14 mouse cellular contexts compared by ENCODE assay signal in the genomic region with DNA sequence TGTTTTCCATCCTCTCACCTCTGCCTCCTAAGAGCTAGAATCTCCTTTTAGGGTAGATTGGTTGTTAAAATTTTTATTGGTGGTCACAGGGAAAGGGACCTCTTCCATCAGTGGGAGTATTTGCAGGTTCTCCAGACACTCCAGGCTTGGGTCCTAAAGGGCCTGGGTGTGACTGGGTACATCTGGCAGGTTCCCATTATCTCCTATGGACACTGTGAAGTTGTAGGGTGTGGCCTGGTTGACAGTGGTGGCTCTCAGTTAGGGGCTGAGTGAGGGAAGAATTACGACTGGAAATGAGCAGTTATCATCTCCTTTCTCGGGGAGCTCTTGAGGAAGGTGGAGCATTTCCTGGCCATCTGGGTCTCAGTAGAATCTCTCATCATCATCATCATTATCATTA. TPM values are rescaled to one million over a fixed set of nuclear protein-coding genes. Genes with fewer than 3 reads are reported as not detected.
DNase-seq lines count a peak whose midpoint lies in the region; ATAC-seq and TF ChIP-seq lines count a peak whose summit lies in the region.
"Had no signal": no experiment of that assay in that cellular context is flagged by ENCODE, and none has a peak within 500 bp of the region (broad histone marks: within the 10 kb centered on the region; RNA-seq: fewer than 3 reads in every experiment).

No protein-coding gene starts in this region.

- 34% methylated on average over 2 of the region's 2 CpGs for WGBS in heart, embryonic 12.5 days
- WGBS in liver, embryonic 16.5 days (ENCODE audit: insufficient replicate concordance): 27% methylated on average over 2 of the region's 2 CpGs
- 60% methylated on average over 2 of the region's 2 CpGs for WGBS in forebrain, postnatal 0 days
- WGBS in forebrain, embryonic 13.5 days: 74% methylated on average over 2 of the region's 2 CpGs

- no peaks in the 10 kb centered on the region for H3K36me3 ChIP-seq in heart, embryonic 12.5 days
- no peaks in the 10 kb centered on the region for H3K36me3 ChIP-seq in G1E (replicated peaks)
- no peaks in the 10 kb centered on the region for H3K36me3 ChIP-seq in liver, embryonic 16.5 days (ENCODE audit: control insufficient read depth, insufficient read depth)
- H3K36me3 ChIP-seq in forebrain, postnatal 0 days (ENCODE audit: insufficient read depth): no peaks in the 10 kb centered on the region
- no peaks in the 10 kb centered on the region for H3K36me3 ChIP-seq in forebrain, embryonic 13.5 days (ENCODE audit: poor library complexity, severe bottlenecking)
- H3K36me3 ChIP-seq: limb, embryonic 12.5 days had no signal

- DNase-seq in heart, adult 9 months (ENCODE audit: low spot score in 2 of 2): no peak
- DNase-seq in G1E (ENCODE audit: low spot score): no peak
- no peak for DNase-seq in forebrain, postnatal 0 days
- no peak for DNase-seq in retina, embryonic 14.5 days (ENCODE audit: low spot score)
- DNase-seq: adrenal gland, postnatal 10 days; cerebellum, adult 8-10 months; gastrocnemius, postnatal 25 days; thymus, adult 18-20 months had no signal

- H3K27me3 ChIP-seq in heart, embryonic 12.5 days (replicated peaks): no peaks in the 10 kb centered on the region
- H3K27me3 ChIP-seq in G1E (ENCODE audit: insufficient read depth, low read length): peaks cover 11% of the 10 kb centered on the region
- no peaks in the 10 kb centered on the region for H3K27me3 ChIP-seq in liver, embryonic 16.5 days (ENCODE audit: control insufficient read depth, insufficient read depth, low read depth, low read length)
- no peaks in the 10 kb centered on the region for H3K27me3 ChIP-seq in forebrain, postnatal 0 days (ENCODE audit: insufficient read depth, low read length)
- no peaks in the 10 kb centered on the region for H3K27me3 ChIP-seq in forebrain, embryonic 13.5 days
- H3K27me3 ChIP-seq: limb, embryonic 12.5 days had no signal

- H3K27ac ChIP-seq in heart, embryonic 12.5 days (ENCODE audit: poor library complexity, severe bottlenecking): no peak overlapping the region
- peak overlapping the region; percentile 92 for H3K27ac ChIP-seq in liver, embryonic 16.5 days (ENCODE audit: low read length)
- no peak overlapping the region for H3K27ac ChIP-seq in forebrain, postnatal 0 days (ENCODE audit: low read depth, low read length)
- H3K27ac ChIP-seq in forebrain, embryonic 13.5 days: no peak overlapping the region
- H3K27ac ChIP-seq: kidney, postnatal 0 days; limb, embryonic 12.5 days had no signal

- peak; percentile 89 for ATAC-seq in heart, embryonic 12.5 days (ENCODE audit: insufficient number of reproducible peaks, low FRiP score)
- ATAC-seq in G1E (ENCODE audit: extremely low read depth, insufficient number of reproducible peaks, low FRiP score, poor library complexity, severe bottlenecking): peak; percentile 71
- ATAC-seq in erythroid progenitor cell, adult 5-6 weeks (replicated peaks; ENCODE audit: low FRiP score, poor library complexity, severe bottlenecking): peak; percentile 95
- ATAC-seq in liver, embryonic 16.5 days (ENCODE audit: low read depth): peak; percentile 100
- ATAC-seq in forebrain, postnatal 0 days: no peak
- ATAC-seq in forebrain, embryonic 13.5 days: no peak

- peaks cover 19% of the 10 kb centered on the region for H3K4me1 ChIP-seq in heart, embryonic 12.5 days (replicated peaks)
- H3K4me1 ChIP-seq in G1E (ENCODE audit: insufficient read depth, low read depth, low read length): peaks cover 37% of the 10 kb centered on the region
- H3K4me1 ChIP-seq in liver, embryonic 16.5 days (ENCODE audit: control insufficient read depth, low read depth, low read length): peaks cover 36% of the 10 kb centered on the region
- H3K4me1 ChIP-seq in forebrain, postnatal 0 days (ENCODE audit: insufficient read depth): peaks cover 3% of the 10 kb centered on the region; the same call in 1 of the 2 replicates
- 0 out of 2 replicates have a peak, but pooled peaks cover 7% of the 10 kb centered on the region for H3K4me1 ChIP-seq in forebrain, embryonic 13.5 days

- H3K9ac ChIP-seq in heart, embryonic 12.5 days: no peak overlapping the region
- peak overlapping the region; percentile 47 for H3K9ac ChIP-seq in liver, embryonic 16.5 days (ENCODE audit: low read depth, low read length)
- no peak overlapping the region for H3K9ac ChIP-seq in forebrain, postnatal 0 days
- H3K9ac ChIP-seq in forebrain, embryonic 13.5 days: no peak overlapping the region
- H3K9ac ChIP-seq: limb, embryonic 12.5 days had no signal

- no peaks in the 10 kb centered on the region for H3K9me3 ChIP-seq in heart, embryonic 12.5 days (replicated peaks)
- H3K9me3 ChIP-seq in G1E (replicated peaks): no peaks in the 10 kb centered on the region
- no peaks in the 10 kb centered on the region for H3K9me3 ChIP-seq in liver, embryonic 16.5 days (replicated peaks; ENCODE audit: control insufficient read depth, low read length)
- no peaks in the 10 kb centered on the region for H3K9me3 ChIP-seq in forebrain, postnatal 0 days (ENCODE audit: low read length)
- H3K9me3 ChIP-seq in forebrain, embryonic 13.5 days (replicated peaks): no peaks in the 10 kb centered on the region
- H3K9me3 ChIP-seq: limb, embryonic 12.5 days had no signal

- no peak overlapping the region for H3K4me3 ChIP-seq in heart, embryonic 12.5 days
- no peak overlapping the region for H3K4me3 ChIP-seq in G1E (ENCODE audit: low read depth, low read length)
- H3K4me3 ChIP-seq in liver, embryonic 16.5 days (ENCODE audit: low read depth, low read length): peak overlapping the region; percentile 20; the same call in 1 of the 2 replicates
- no peak overlapping the region for H3K4me3 ChIP-seq in forebrain, postnatal 0 days (ENCODE audit: low read depth, low read length)
- no peak overlapping the region for H3K4me3 ChIP-seq in forebrain, embryonic 13.5 days
- H3K4me3 ChIP-seq: limb, embryonic 12.5 days had no signal

- no peak overlapping the region for H3K4me2 ChIP-seq in heart, embryonic 12.5 days
- H3K4me2 ChIP-seq in liver, embryonic 16.5 days (ENCODE audit: low read depth, low read length): peak overlapping the region; percentile 54
- H3K4me2 ChIP-seq in forebrain, postnatal 0 days (ENCODE audit: low read depth): no peak overlapping the region
- no peak overlapping the region for H3K4me2 ChIP-seq in forebrain, embryonic 13.5 days
- H3K4me2 ChIP-seq: limb, embryonic 12.5 days had no signal

- TF ChIP-seq CTCF in G1E (IDR thresholded peaks at IDR 0.05; ENCODE audit: low read depth, low read length): no peak
- no peak for TF ChIP-seq CTCF in forebrain, postnatal 0 days (IDR thresholded peaks at IDR 0.05; ENCODE audit: low read depth)

RNA-seq across cellular contexts. Expression of gene Mark3, which starts 15.7 kb away (rescaled TPM):
- 51.0 and 53.7 TPM in 2 replicates for polyA plus RNA-seq in heart, embryonic 12.5 days (2016; fragmentation: Nextera tagmentation; extraction: Ambion mirVana)
- total RNA-seq in G1E (2014; fragmentation: Nextera tagmentation): 223 and 248 TPM in 2 replicates
- 142 and 145 TPM in 2 replicates for total RNA-seq in G1E (2017)
- 21.3 and 23.3 TPM in 2 replicates for polyA plus RNA-seq in G1E (2012)
- total RNA-seq in erythroid progenitor cell, adult 5-6 weeks (2015; ENCODE audit: low replicate concordance): 200 and 221 TPM in 2 replicates
- 177 and 202 TPM in 2 replicates for total RNA-seq in erythroid progenitor cell, adult 5-6 weeks (2017; ENCODE audit: low replicate concordance)
- 7.0 and 9.2 TPM in 2 replicates for polyA plus RNA-seq in liver, embryonic 16.5 days (2015; fragmentation: Nextera tagmentation; extraction: Ambion mirVana)
- total RNA-seq in forebrain, postnatal 0 days (2014; rRNA removed): 172 and 182 TPM in 2 replicates
- polyA plus RNA-seq in forebrain, postnatal 0 days (2015; fragmentation: Nextera tagmentation; extraction: Ambion mirVana): 36.9 and 42.4 TPM in 2 replicates
- 44.2 and 47.2 TPM in 2 replicates for polyA plus RNA-seq in forebrain, embryonic 13.5 days (2015; fragmentation: Nextera tagmentation; extraction: Ambion mirVana)

RNA-seq across cellular contexts. Expression of gene Eif5, which starts 20.8 kb away (rescaled TPM):
- polyA plus RNA-seq in heart, embryonic 12.5 days (2016; fragmentation: Nextera tagmentation; extraction: Ambion mirVana): 510 TPM in 2 replicates
- 512 and 637 TPM in 2 replicates for total RNA-seq in G1E (2014; fragmentation: Nextera tagmentation)
- 260 and 285 TPM in 2 replicates for total RNA-seq in G1E (2017)
- polyA plus RNA-seq in G1E (2012): 107 and 121 TPM in 2 replicates
- 265 and 296 TPM in 2 replicates for total RNA-seq in erythroid progenitor cell, adult 5-6 weeks (2015; ENCODE audit: low replicate concordance)
- total RNA-seq in erythroid progenitor cell, adult 5-6 weeks (2017; ENCODE audit: low replicate concordance): 240 and 253 TPM in 2 replicates
- 522 and 558 TPM in 2 replicates for polyA plus RNA-seq in liver, embryonic 16.5 days (2015; fragmentation: Nextera tagmentation; extraction: Ambion mirVana)
- 273 and 366 TPM in 2 replicates for total RNA-seq in forebrain, postnatal 0 days (2014; rRNA removed)
- 580 and 648 TPM in 2 replicates for polyA plus RNA-seq in forebrain, postnatal 0 days (2015; fragmentation: Nextera tagmentation; extraction: Ambion mirVana)
- 667 and 695 TPM in 2 replicates for polyA plus RNA-seq in forebrain, embryonic 13.5 days (2015; fragmentation: Nextera tagmentation; extraction: Ambion mirVana)

Comparison
In these comparisons a context has a peak if more than half of its experiments do, and no peak if none do; other contexts are left out.
1. ATAC-seq: peak in heart, embryonic 12.5 days (single experiment), G1E (single experiment), erythroid progenitor cell, adult 5-6 weeks (single experiment) and liver, embryonic 16.5 days (single experiment); none in forebrain, postnatal 0 days (single experiment) and forebrain, embryonic 13.5 days (single experiment).